Mouse (Mus musculus) adrenal gland, adult (tissue): Measurements from ENCODE around the gene Smurf1.

Experiments
- DNase-seq, 2 experiments: peaks; one replicate each; pipeline ENCODE4 v3.0.0; 2022 to 2023; ENCODE audit warnings: low spot score in 1 of 2; ENCODE audit not compliant: inconsistent age in 2 of 2

The Smurf1 gene

DNA sequence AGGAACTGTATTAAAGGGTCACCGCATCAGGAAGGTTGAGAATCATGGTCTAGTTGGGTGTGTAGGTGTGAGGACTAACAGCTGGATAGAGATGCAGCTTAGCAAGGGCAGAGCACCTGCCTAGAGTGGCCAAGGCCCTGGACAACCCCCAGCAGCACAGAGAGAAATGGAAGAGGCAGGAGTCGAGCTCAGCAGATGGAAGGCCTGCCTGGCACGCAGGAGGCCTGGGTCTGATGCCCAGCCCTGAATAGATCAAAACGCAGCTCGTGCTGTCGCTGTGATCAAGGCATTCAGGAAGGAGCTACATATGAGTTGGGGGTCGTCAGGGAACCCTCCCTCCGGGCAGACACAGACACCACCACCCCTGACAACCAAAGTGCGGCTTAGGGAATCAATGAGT is 7.4 kb downstream of the Smurf1 start:
- DNase-seq, result no peak

DNA sequence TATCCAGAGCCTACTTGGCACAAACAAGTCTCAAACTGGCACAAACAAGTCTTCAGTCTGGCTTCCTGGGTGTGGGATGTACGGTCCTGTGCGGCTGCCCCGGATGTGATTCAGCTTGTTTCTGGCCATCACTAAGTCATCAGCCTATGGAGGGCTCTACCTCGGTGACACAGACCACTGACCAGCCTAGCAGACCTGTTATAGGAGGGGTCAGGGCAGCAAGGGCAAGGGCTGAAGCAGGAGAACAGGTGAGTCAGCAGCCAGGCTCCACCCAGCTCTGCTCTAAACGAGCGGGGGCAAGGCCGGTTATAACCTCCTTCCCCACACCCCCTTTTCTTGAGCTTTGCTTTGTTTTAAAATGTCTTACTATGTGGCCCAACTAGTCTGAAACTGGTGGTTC is 11.2 kb downstream of the Smurf1 start:
- DNase-seq, result no peak

DNA sequence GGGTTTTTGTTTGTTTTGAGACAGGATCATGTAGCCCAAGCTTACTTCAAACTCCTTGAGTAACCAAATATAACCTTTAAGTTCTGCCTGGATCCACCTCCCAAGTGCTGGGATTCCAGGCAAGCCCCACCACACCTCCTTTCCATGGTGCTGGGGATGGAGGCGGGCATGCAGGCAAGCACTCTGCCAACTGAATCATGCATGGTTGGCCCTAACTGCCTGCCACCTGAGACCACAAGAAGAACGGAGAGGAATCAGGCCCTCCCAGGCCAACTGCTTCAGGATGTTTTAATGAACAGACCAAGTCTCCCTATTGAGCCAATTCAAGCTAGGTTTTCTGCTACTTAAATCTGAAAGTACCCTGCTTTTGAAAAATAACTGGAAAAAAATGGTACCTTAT is 13.1 kb downstream of the Smurf1 start:
- no peak for DNase-seq

DNA sequence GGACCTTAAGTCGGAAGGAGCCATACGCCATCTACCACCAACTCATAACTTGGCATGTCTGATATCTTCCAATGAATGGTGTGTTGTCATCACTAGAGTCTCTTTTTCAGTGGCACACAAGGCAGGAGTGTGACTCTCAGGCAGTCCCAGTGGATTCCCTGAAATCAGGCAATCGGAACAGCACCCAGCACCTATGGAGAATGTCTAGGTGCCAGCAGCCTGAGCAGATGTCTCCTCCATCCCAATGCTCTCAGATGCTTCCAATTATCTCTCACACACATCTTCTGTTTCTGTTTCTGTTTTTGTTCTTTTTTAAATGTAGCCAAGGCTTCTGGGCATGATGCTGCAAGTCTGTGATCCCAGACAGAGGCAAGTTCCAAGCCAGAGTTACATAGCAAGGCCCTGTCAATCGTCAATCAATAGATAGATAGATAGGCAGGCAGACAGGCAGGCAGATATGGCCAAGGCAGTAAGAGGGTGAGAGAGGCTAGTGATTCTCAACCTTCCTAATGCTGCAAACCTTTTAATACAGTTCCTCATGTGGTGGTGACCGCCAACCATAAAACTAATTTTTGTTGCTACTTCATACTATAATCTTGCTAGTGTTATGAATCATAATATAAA is 15.1 kb downstream of the Smurf1 start:
- no peak for DNase-seq

DNA sequence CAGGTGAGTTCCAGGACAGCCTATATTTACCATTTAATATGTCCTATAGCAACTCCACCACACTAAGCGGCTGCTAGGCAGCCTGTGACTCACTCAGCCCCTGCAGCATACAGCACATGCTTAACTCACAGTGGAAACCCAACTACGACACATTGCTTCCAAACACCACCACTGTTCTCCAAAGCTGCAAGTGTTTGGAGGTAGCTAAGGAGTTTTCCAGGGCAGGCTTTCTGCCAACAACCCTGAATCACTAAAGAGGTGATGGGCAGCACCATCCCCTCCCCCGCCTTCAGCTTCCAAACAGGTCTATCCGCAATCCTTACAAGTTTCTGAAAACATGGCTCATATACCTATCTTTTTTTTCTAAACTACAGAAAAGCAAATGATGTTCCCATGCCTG is 15.8 kb downstream of the Smurf1 start:
- DNase-seq, result no peak

DNA sequence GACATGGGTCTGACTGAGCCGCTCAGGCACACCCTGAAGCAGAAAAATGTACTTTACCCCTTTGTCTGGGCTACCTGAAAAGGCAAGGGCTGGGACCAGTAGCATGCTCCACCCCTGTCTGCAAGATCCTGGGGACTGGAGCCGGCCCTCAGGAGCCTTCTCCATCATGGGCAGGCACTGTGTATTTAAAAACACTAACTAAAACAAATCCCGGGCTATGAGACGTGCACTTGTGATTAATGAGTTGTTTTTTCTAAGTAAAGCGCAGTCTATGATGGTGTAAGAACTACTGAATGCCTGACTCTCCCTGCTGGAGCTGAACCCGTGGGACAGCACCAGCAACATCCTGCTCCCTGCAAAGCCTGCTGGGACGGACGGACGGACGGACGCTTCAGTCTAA is 17.2 kb downstream of the Smurf1 start:
- DNase-seq, result peak in 1 of 2 experiments; percentile 31

DNA sequence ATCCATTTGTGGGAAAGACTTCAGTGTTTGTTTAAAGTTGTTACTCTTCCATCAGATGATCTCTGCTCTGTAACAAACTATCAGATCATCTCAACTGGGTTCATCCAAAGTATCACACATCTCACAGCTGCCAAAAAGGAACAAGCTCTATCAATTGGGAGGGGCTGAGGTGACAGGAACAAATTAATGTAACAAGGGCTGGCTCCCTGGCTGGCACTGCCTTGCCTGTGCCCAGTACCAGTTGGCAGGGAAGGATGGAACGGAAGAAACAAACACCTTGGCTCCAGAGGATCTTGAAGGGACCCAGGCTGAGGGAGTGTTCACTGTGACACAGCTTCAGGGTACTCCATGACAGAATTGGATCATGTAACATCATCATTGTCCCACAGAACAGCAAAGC is 17.6 kb downstream of the Smurf1 start:
- DNase-seq, result peak in 1 of 2 experiments; percentile 37

DNA sequence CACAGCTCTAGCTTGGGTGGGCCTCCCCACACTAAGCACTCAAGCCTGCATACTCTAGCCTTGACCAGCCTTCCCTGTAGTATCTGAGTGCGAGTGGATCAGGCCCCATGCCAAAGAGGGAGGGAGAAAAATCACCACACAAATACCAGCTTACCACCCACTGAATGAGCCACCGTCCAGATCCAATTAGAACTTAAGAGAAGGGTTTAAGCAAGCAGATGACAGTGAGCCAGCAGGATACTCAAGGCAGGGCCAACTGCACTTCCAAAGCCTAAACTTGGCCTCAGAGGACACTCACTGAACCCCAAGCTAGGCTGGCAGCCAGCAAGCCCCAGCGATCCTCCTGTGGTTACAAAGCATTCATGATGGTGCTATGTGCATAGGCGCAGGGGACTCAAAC is 19.6 kb downstream of the Smurf1 start:
- DNase-seq, result peak; percentile 60 to 88

DNA sequence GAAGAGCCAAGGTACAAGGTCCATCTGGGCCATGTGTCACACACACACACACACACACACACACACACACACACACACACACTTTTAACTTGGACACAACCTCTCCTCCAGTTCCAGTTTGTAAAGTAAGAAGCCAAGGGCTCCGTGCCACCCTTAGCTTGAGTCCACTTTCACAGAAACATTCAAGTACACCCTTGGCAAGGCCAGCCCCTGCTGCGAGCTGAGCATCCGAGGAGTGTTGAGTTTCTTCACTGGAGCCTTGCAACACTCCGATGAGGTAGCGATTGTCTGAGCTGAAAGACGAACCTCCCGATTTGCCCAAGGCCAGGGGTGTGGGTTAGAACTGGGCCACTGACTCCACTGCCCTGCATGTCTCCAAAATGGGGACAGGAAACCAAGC is 20.7 kb downstream of the Smurf1 start:
- DNase-seq, result peak in 1 of 2 experiments; percentile 77

DNA sequence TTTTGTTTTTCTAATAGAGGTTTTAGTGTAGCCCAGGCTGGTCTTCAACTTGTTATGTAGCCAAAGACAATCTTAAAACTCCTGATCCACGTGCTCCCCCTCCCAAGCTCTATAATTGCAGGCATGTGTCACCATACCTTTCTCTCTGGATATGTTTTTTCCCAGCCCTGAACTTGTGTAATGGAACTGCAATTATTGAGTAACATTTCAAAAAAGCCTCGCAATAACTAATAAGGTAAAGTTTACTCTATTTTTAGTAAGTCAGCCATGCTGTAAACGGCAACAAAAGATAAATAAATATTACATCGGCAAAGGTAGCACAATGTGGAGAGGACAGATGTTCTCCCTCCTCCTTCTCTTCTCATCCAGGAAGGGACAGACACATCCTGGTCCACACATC is 21.3 kb downstream of the Smurf1 start:
- no peak for DNase-seq

DNA sequence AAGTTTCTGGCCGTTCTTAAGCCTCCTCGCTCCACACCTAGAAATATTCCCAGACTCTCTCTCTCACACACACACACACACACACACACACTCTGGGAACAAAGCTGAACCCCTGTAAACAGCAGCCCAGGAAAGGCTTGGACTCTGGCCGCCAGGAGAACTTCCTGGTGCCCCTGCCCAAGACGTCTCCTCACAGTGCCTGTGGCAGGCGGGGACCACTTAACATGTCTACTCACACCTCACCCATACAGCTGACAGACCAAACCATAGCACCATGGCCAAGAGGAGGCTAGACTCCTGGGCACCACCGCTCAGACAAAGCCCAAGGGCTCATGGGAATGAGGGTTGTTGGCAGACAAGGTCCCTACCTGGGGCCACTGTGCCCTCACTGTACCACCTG is 22.3 kb downstream of the Smurf1 start:
- no peak for DNase-seq

DNA sequence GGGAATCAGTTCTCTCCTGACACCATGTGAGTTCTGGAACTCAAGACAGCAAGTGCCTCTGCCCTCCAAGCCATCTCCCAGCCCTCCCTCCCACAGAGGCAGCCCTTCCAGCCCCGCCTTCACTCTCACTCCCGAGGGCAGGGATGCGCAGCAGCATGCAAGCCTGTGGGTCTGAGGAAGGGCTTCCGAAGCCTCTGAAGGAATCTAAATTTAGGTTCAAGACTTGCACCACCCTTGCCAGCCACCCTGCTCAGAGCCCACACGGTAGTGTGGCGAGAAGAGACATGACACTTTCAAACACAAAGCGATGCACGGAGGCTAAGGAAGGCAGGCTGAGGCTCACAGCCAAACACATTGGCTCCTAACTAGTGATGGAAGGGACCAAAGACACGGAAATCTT is 23.2 kb downstream of the Smurf1 start:
- no peak for DNase-seq

DNA sequence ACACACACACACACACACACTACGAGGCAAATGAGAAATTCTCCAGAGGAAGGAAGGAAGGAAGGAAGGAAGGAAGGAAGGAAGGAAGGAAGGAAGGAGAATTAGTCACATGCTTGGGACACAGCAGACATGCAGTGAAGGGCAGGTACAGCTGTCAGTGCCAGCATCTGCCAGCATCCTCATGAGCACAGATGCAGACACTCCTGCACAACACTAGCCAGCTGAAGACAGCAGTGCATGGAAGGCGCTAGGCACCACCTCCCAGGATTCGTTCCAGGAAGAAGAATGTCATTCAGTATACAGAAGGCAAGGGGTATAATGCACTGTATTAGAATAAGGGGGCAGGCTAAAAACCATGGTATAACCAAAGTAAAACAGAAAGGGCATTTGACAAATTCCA is 24.7 kb downstream of the Smurf1 start:
- DNase-seq, result no peak

DNA sequence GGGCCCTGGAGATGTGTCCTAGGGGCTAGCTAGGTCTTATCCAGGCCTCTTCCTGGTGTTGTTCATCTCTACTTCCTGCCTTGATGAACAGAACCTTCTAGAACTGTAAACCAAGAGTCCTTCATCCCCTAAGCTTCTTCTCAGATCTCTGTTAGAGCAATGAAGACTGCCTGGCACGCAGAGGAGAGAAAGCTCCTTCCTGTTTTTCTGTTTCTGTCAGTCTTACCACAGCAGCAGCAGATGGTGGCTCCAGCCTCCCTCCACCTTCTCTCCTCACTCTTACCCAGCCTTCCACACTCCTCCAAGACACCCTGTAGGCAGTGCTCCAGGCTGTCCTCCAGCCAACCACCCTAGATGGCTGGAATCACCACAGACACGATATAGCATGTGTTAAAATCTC is 28.3 kb downstream of the Smurf1 start:
- DNase-seq, result no peak

DNA sequence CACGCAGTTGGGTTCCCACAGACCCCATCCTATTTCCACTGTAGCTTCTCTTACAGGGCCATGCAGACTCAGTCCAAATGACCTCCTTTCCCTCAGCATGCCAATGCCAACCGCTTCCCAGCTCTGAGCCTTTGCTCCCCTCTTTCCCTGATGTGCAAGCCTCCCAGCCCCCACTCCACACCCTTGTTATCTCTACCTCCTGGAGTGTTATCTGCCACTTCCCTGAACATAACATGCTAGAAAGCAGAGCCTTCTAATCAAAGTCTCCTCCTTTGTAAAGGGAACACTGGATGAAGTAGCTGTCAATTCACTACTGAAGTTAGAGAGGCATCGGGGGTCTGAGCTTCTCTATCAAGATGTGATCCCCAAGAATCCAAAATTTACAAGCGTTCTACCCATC is 32.2 kb downstream of the Smurf1 start:
- peak in 1 of 2 experiments; percentile 29 for DNase-seq

DNA sequence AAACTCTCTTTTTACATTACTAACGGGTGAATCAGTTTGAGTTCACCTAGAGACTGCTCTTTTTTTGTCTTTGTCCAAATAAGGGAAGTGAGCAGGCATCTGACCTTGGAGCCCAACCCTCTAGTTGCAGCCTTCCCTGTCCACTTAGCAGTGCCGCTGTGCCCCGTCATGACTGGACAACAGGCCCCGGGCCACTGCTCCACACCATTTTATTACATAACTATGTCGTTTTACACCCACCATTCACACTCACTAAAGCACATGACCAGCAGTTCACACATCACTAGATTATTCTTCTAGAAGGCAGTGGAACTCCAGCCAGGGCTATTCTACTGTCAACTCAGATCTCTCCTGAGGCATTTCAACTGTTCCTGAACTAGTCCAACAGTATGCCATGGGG is 33.8 kb downstream of the Smurf1 start:
- DNase-seq, result peak; percentile 63 to 80

DNA sequence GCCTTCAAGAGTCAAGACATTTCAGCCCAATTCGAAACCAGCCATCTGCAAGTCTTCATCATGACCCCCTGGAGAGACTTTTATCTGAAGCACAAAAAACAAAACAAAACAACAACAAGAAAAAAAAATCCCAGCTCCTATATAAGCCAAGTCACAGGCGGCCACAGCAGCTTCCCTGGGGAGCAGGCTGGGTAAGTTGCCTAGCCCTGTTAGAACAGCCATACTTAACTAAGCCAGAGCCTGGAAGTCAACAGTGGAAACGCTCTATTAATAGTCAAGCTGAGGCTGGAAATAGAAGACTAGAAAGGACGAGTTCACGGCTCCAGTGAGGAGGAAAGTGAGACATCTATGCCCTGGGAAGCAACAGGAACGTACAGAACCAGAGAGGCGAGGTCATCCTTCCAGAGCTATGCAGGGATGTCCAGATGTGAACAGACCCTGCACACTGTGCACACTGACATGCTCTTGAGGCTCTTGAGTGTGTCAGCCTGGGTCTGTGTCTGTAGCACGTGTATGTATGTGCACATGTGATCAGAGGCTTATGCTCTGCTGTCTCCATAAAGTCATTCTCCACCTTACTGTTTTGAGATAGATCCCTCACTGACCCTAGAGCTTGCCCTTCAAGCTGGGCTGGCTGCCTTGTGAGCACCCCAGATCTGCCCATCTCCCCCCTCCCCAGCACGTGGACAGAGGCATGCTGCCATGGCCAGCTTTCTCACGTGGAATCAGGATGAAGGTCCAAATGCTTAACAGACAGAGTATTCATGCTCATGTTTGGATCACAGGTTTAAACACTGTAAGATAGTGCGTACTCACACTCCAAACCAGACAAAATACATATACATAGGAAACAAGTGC is 36.6 kb downstream of the Smurf1 start:
- DNase-seq, result peak in 1 of 2 experiments; percentile 42

DNA sequence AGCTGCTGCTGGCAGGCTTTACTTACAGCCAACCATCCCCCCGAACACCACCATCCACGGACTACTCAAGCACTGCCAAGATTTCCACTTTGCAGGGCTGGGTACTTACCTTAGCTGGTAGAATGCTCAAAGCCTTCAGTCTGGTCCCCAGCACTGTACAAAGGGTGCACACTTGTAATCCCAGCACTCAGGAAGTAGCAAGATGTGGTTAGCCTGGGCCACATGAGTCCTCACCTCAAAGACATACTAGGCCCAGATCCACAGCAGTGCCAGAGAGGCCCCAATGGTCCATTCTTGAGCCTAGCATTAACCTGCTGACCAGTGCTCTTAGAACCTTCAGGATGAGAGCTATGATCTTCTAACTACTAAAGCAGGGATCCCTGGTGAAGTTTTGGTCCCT is 39.4 kb downstream of the Smurf1 start:
- no peak for DNase-seq

DNA sequence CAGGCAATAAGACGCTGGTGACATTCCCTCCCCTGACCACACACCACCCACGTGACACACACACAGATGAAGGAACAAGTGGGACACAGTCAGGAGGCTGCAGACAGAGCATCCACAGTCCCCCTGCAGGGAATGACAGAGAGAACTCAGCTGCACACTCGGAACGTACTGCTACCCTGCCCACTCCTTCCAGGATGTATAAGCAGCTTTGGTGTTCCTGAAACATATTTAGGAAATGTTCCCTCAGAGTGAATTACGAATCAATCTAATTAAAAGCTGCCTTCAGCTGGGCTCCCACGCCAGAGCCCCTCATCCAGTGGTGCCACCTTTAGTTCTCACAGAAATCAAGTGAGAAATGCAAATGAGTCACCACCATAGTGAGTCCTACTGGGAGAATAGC is 42.3 kb downstream of the Smurf1 start:
- DNase-seq, result no peak

DNA sequence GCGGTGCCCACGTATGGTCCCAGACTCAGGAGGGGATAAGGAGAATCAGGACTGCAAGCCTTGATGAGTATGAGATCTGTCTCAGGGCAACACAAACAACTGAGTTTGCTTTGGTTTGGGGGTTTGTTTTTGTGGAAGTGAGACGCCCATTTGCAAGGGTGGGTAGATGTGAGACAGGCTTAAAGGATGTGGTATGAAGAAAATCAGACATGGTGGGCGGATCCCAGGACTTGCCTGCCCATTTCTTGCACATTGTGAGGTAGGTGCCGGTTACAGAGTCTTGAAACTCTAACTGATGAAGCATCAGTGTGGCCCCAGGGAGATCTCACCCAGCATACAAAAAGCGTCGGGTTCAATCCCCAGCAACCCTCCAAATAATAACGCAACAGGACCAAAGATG is 45.9 kb downstream of the Smurf1 start:
- no peak for DNase-seq

DNA sequence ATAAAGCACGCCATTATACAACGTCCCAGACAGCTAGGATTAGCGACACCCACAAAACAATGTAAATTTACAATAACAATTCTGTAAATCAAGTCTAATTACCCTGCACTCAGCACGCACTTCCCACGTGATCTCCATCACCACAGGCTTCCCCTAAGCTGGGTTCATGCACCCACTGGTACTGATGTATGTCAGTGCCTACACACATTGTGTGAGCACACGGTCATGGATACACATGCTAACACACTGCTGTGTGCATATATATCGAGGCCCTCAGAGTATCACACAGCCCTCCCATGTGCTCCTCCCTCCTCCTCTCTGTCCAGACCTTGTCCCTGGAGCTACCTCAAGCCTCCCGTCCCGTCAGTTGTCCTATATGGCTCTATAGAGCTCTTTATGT is 46.5 kb downstream of the Smurf1 start:
- no peak for DNase-seq

DNA sequence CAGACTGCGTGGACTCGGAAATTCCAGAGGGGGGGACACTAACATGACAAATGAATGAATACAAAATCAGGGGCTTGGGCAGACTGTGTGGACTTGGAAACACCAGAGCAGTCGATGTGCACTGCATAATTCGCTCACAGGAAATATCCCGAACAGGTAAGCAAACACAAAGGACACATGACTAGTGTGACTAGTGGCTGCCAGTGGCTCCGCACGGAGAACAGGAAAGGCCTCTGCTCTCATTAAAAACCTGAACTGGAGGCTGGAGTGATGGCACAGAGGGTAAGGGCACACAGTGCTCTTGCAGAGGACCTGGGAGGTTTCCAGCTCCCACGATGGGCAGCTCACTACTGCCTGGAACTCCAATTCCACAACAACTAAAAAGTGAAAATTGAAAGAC is 47.4 kb downstream of the Smurf1 start:
- no peak for DNase-seq

DNA sequence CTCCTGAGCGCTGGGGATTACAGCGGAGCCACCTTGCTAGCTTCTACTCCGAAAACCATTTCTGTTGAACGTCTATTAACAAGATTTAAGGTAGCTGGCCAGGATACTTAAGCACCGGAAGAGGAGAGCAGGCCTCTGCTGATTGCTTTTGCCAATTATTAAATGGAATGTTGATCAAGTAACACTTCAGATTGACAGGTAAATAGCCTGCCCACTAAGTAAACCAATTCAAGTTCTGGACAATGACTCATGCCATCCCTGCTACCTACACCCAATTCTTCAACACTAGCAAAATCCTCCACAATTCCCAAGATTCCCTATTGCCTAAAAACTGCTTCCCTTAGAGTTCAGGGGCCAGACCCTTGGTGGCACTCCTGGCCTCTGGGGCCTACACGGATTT is 48.5 kb downstream of the Smurf1 start:
- no peak for DNase-seq
